Mouse (Mus musculus) spleen, adult 2 months (tissue): ENCODE data around the gene Pygm.

ENCODE experiments used
- CTCF ChIP-seq: fragments of 200-500 bp; IDR thresholded peaks from 2 replicates; pipeline ENCODE4 v1.5.1; 2011; ENCODE audit warnings: mild to moderate bottlenecking, inconsistent platforms; ENCODE audit not compliant: insufficient read depth, insufficient read length, insufficient replicate concordance; ENCODE audit errors: extremely low read depth
- POLR2A ChIP-seq: fragments of 200-500 bp; IDR thresholded peaks from 2 replicates; pipeline ENCODE4 v1.6.1; 2011; ENCODE audit warnings: low read depth, low read length, inconsistent platforms

DNA sequence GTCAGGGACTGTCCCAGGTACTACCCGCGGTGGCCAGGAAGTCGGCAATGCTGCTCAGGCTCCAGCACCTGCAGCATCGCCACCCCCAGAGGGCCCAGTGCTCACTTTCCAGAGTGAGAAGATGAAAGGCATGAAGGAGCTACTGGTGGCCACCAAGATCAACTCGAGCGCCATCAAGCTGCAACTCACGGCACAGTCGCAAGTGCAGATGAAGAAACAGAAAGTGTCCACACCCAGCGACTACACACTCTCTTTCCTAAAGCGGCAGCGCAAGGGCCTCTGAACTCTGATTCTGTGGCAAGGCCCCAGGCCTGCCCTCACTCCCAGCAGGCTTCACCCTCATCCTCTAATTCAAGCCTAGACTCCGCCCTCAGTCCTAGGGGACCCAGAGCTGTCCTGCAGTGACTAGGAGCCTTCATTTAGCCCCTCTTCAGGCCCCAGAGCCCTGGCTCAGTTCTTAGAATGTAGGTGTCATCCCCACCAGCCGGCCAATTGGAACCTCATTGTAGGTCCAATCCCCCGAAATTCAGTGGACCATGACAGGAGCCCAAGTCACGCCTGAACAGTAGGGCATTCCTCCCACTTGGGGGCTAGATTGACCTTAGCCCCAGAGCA, 44.2 kb upstream of the Pygm start:
- TF ChIP-seq CTCF = peak; percentile 47; the same call in 1 of the 2 replicates
- no peak for TF ChIP-seq POLR2A
